Mouse (Mus musculus): Measurements from ENCODE around the gene Tesc.

Tesc gene

DNA sequence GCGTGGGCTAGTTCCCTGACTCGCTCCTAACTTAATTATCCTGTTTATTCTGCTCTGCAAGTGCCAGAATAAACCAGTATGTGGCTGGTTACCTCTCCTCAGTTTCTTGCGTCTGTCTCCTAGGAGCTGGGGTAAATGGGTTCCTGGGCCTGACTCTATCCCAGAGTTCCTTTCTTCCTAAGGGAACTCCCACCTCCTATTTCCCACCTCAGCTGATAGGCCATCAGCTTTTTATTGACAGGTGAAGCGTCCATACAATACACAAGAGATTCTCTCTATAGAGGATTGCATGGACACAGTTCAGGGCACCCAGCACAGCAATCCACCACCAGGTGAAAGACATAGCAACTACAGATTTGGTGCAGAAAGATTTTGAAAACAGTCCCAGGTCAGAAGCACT, 16.2 kb downstream of the Tesc start:
- DNase-seq (ENCODE audit: low spot score), result no peak

DNA sequence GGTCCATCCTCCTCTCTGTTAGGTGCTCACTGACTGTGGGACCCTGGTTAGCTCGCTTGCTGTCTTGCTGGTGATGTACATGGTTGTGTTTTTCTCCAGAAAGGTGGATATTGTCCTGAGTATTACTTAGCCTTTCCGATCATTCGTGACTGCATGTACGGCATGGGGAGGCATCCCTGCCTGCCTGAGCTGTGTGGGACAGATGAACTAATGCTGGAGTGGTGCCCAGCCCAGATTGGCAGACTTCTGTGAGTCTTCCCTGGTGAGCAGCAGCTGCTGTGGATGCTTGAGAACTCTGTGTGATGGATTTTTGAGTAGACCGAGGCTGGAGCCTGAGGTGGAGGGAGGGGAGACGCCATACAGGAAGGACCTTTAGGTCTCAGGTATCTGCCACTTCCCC, 17.4 kb downstream of the Tesc start:
- DNase-seq (ENCODE audit: low spot score), result no peak

DNA sequence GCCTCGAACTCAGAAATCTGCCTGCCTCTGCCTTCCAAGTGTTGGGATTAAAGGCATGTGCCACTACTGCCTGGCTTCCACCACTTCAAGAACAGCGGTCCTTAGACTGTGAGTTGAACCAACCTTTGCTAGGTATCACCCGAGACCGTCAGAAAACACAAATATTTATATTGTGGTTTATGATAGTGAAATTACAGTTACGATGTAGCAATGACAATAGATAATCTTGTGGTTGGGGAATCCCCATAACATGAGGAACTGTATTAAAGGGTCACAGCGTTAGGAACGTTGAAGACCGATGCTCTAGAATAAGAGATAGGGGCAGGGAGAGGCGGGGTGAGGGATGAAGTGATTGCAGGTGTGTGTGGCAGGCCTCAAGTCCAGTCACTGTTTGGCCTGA, 17.8 kb downstream of the Tesc start:
- no peak for DNase-seq (ENCODE audit: low spot score)

DNA sequence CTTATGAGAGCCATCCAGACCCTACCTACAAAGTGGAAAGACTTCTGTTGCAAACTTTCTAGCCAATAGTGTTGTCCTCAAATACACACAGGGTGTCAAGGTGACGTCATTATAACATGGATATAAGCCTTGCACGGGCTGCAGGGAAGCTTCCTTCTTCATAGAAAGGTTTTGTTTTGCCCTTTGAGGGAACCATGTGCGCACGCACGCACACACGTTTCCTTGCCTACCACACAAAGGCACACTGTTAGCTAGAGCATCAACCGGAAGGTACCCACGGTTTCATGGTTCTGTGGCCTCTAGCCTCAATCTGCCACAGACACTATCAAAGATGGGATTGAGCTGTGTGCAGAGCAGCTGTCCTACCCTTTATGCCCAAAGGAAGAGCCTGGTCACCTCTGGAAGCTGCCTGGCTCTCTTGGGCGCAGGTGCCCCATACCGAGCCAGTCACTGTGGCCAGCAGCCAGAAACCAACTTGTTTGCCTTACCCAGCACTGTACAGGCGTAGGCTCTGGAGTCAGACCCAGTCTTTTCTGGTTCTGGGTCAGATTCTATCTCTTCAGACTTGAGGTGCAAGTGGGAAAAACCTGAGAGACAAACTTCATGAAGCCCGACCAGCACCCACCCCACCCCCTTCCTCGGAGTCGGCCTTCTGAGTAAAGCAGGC, 19.7 kb downstream of the Tesc start:
- no peak for DNase-seq (ENCODE audit: low spot score)

DNA sequence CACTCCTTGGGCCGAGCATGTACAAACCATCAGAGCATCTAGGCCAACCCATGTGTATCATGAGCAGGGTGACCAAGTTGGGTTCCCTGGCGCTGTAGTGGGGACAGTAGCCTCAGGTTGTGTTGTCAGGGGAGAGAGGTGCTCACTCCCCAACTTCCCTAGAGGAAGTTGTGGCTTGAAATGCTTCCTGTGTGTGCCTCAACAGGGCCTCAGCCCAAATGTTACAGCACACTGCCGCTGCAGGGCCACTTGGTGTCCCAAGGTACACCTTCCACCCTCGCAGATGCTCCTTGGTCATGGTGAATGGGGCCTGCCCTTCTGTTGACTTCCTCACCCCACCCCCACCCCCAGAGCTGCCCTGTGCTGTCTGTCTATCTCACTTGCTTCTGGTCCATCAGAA, 20.9 kb downstream of the Tesc start:
- DNase-seq (ENCODE audit: low spot score), result no peak

DNA sequence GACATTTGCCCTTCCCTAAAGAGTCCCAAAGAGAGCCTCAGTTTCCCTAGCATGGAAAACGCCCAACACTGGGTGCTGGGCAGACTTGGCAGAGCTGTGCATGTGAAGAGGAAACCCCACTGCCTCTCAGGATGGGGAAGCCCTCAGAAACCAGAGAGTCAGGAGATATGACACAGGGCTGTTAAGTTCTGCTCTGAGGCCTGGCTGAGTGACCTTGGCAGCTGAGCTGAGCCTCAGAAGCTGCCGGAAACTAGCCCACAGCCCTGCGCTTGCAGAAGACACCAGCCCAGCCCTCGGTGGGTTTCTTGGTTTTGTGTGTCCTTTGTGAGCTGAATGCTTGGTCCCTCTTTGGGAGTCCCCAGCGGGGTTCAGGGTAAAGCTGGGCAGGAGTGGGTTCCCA, 21.4 kb downstream of the Tesc start:
- no peak for DNase-seq (ENCODE audit: low spot score)

DNA sequence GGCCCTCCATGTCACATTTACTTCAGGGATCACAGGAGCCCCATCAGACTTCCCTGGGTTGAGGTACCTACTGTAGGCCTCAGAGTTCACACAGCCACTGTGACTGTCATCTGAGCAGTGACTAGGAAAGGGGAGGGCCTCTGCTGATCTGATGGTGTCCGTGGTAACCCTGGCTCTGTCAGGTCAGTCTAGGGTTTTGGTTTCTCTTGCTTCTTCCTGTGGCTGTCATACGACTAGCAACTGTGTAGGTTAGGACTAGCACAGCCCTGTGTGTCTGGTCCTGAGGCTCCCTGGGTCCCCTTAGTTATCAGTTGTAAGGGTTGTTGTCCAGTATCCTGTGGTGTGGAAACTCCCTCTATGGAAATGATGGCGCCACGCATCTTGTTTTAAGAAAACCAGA, 23.2 kb downstream of the Tesc start:
- no peak for DNase-seq (ENCODE audit: low spot score)

DNA sequence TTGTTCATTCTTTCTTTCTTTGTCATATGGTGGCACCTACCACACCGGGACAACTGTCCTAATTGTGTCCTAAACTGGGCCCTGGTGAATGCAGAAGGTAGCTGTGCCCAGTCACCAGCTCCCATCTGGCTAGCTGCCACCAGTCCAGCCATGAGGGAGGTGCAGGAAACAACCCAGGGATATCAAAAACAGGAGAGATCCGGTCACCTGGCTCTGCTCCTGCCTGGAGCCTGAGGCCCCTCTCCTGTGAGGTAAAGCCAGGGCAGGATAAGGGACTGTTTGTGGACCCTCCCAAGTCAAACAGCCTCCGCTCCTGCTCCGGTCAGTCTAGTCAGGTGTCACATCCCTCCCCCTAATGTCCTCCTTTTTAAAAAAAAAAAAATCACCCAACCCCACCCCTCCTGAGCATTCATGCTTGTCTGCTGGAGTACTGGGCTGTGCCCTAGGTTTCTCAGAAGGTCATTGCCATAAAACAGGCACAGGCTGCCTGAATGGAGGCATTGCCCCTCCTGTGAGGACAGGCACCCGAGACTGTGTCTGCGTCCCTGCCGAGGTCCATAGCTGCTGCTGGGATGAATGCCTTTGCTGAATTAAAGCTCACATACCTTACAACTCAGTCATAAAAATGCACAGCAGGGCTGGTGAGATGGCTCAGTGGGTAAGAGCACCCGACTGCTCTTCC, 24.6 kb downstream of the Tesc start:
- DNase-seq (ENCODE audit: low spot score), result no peak

DNA sequence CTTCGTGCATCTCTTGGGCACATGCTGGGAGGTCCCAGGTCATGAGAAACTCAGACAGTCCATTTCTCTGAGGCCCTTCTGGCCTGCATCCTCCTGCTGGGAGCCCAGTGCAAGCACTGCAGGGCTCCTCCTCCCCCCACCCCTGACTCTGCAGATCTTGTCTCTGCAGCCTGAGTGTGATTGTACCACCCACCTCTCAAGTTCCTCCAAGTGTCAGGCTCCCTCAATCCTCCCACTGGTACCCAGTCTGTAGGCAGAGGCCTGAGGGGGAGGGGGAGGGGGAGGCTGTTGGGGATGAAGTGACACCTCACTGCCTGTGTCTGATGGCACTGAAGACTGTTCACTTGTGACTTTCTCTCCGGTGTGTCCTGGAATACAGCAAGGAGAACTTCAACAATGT, 25.7 kb downstream of the Tesc start:
- DNase-seq (ENCODE audit: low spot score), result no peak

DNA sequence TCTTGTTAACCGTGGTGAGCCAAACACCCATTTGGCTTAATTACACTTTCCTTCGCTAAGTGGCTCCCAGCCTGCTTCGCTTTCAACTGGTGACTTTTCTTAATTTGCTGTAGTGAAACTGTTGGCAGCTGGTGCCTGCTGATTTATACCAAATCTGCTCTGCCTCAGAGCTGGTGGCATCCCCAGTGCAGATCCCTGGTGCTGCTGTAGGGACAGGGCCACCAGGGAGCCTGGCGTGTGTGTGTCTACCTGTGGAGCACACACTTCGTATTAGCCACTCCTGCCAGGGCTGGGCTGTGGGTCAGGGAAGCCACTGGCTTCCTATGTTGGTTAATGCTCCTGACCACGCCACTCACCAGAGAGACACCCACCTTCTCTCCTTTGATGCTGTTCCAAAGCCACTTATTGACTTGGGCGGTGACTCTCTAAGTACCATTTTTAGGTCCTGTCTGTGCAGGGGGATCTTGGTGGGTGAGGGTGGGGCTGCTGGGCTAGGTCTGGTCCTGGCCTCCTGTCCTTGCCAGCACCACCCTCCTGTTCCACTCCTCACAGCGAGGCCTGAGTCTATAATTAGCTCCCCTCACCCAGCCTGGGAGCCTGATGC, 30.1 kb downstream of the Tesc start:
- DNase-seq (ENCODE audit: low spot score), result no peak

DNA sequence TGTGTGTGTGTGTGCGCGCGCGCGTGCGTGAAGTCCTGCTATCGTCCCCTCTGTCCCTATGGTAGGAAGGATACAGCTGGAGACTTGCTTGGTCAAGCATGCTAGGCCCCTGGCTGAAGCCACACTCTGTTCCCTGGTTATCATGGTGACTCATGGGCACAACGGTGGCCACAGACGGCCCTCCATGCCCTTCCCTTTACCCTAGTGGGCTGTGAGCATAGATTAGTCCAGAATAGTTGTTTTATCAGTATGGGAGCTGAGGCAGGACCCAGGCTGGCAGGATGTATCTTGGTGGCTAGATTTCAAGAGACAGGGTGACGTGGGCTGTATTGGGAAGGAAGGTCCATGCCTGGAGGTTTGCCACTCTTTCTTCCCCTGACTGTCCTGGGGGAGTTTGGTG, 31.3 kb downstream of the Tesc start:
- DNase-seq (ENCODE audit: low spot score), result no peak

DNA sequence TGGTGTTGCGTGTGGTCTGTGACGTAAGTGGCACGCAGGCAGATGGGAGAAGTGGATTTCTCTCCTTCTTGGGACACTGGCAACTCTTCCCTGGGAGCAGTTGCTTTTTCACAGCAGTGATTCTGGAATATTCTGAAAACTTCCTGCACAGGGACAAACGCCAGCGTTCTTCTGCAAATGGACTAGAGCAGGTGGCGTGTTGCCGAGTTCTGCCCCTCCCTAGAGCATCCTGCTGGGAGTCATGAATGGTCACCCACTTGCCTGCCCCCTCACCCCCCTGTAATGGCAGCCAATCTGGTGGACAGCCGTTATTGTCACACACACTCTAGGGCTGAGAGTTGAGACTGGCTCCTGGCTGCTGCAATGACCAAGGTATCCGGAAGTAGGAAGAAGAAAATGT, 32.1 kb downstream of the Tesc start:
- DNase-seq (ENCODE audit: low spot score), result no peak

DNA sequence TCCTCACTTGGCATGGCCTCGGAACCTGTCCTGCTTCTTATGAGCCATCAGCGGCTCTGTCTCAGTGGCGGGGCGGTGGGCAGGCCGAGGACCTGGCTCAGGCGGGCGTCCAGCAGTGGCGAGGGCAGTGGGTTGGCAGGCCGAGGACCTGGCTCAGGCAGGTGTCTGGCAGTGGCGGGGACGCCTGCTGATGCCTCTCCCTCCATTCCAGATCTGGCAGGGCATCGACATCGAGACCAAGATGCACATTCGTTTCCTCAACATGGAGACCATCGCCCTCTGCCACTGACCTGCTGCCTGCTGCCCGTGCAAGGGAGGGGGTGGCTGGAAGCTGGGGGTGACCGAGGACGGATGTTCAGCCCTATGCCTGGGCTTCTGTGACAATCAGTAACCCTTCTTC, 33.8 kb downstream of the Tesc start:
- no peak for DNase-seq (ENCODE audit: low spot score)

DNA sequence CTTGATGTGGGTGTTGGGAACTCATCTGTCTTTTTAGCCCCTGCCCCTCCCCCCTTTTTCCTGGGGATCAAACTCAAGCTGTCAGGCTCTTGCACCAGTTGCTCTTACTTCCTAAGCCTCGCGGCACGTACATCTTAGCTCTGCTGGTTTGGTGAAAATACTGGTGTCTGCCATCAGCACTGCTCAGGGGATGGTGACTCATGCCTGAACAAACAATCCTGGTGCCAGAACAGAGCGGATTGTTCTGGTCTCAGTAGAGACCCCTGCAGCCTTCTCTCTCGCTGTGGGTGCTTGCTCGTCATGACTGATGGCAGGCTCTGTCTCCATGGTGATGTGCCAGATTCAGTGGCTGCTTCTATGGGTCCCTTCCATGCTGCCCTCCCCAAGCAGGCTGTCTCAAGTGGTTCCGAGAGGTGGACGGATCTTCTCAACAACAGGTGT, 35.7 kb downstream of the Tesc start:
- no peak for DNase-seq (ENCODE audit: low spot score)

DNA sequence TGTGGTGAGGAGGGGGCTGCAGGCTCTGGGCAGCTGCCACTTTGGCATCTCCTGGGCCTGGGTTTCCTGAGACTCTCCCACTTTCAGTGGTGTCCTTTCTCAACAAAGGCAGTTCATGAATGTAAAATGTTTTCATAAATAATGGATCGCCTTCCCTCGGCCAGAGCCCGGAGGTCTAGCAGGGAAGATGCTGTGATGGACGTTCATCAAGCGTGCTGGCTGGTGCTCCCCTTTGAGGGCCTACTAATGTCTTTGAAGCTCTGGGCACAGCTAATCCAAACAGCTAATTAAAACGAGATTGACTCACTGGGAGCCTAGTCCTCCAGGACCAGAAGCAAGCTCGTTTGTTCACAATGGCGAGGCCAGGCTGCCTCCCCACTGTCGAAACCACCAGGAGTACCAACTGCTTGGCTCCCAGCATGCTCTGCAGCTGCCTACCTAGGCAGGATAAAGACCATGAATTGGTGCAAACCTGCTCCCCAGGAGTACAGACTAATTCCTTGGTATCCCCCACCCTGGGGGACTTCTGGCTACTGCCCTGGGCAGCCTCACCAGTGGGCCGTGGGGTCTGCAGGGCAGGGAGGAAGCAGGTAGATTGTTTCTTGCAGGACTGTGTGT, 36.9 kb downstream of the Tesc start:
- no peak for DNase-seq (ENCODE audit: low spot score)

DNA sequence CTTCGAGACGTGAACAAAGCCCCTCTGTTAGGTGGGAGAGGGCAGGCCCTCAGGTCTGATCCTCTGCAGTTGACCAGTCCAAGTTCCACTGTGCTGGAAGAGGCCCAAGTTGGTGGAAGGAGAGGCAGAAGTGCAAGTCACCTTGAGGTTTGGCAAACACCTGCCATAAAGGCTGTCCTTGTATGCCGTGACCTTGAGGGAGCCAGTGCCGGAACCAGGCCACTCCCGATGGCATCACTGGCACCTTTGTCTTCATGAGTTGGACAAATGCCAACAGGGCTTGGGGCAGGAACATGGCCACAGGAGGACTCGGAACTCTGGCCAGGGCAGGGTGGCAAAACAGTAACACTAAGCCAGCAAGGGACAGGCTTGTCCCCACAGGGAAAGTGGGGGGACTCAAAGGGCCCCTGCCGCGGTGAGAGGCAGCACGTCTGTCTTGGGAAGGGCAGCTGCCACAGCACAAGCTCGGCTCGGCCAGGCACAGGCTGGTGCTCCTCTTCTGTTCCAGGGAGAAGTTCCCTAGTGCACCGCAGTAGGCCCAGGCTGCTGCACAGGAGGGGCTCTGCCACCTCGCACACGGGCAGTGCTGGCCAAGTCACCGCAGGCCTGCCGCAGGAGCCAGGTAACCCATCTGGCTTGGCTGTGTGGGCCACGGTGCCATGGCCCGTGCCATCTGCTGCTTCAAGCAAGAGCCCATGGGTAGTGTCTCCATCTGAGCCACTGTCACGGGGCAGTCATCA, 38.1 kb downstream of the Tesc start:
- no peak for DNase-seq (ENCODE audit: low spot score)

DNA sequence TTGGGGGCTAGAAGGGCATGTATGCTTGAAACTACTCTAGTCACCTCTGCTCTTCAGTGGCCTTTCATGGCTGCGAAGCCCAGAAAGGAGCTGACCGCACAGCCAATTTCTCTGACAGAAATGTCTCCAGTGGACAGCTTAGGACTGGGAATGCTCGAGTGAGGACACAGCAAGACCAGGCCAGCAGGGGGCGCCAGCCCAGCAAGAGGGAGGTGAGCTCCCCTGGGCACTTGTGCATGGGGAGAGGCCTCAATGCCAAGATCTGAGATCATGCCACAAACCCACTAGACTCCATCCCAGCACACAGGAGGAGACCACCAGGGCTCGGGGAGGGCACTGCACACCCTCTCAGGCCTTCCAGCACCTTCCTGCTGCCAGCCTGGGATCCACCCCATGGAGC, 39.3 kb downstream of the Tesc start:
- DNase-seq (ENCODE audit: low spot score), result no peak

DNA sequence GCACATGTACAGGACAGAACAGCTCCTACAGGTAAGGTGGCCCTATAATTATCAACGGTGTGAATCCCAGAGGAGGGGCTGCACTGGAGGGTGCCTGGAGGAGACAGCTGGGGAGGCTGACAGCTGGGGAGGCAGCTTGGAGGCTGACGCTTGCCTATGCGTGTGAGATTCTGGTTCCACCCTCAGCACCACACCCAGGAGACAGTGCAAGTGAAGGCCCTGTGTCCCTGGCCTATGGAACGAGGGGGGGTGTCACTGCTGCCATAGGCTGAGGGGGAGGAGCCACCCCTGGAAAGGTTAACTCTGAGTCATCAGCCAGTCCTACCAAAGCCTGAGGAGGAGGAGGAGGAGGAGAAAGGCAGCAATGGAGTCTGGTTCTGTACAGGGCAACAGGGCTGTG, 40.0 kb downstream of the Tesc start:
- DNase-seq (ENCODE audit: low spot score), result no peak

DNA sequence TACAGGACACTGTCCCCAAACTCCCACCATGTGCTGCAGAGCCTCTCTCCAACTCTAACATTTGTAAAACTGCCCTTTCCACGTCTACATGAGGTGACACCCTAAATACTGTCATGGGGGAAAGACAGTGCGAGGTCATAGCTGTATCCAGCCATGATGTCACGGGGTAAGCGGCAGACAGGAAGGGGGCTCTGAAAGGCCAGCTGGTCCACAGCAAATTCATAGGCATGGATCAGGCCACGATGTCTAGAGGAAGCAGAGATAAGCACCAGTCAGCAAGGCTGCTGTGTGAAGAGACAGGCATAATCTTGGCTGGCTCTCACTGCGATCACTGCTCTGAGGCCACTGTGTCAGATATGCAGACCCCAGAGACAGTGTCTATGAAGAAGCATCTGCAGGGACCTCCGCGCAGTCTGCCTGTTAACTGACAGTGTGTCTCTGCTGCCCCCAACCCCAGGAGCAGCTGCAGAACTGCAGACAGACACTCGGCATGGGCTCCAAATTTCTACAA, 40.5 kb downstream of the Tesc start:
- DNase-seq (ENCODE audit: low spot score), result no peak

DNA sequence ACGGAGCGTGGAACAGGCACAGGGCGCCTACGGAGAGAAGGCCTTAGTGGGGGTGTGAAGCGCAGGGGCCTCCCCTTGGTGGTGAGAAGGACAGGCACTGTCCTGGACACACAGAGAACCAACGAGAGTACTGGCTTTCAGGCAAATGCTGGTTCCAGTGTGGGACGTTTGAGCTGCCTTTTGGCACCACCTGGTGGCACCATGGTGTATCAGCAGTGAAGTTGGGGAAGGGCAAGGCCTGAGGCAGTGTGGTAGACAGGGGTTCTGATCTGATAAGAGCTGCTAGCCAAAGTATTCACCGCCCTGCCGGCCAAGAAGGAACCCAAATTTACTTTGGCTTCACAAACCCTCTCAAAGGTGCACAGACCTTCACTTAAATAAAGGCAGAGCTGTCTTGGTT, 41.8 kb downstream of the Tesc start:
- DNase-seq (ENCODE audit: low spot score), result peak; percentile 22

DNA sequence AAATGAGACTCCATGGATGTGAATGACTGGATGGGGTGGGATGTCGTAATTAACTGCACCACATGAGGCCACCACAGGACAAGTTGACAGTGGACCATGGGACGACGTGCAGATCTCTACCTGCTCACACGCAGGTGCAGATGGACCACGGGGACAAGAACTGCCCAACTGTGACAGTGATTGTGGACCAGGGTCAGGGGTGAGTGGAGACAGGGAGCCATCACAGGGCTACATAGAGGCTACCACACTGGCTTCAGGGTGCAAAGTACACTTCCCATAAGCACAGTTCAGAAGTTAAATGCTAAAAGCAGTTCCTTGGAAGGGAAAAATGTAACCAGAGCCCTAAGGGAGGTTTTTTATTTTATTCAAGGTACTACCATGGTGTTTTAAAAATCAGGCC, 44.2 kb downstream of the Tesc start:
- DNase-seq (ENCODE audit: low spot score), result no peak

DNA sequence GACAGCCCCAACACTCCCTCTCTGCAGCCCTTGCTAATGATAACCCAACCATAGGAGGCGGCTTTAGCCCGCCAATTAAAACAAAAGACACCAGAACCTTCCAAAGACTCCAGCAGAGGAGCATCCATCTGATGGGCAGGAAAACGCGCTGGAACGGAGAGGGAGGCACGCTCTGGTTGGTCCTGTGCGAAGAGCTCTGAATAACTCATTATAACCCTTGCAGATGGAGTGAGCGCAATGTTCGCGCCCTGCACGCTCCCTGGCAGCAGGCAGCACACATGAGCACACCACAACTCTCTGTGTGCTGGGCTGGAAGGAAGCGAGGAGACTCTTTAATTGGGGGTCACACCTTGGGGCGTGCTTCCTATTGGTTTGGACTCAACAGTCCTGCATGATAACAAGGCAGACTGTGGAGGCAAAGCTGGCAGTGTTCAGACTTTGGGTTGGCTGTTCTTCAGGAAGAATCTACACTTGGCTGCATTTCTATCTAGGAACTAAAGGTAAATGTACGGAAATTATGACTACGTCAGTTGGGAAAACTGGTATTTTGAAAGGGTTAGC, 45.8 kb downstream of the Tesc start:
- DNase-seq (ENCODE audit: low spot score), result no peak
